26 mouse cellular contexts compared by ENCODE assay signal in genomic region chr9:65794313-65794712, GRCm38 (mm10). TPM values are rescaled to one million over a fixed set of nuclear protein-coding genes. Genes with fewer than 3 reads are reported as not detected.
DNase-seq lines count a peak whose midpoint lies in the region; ATAC-seq and TF ChIP-seq lines count a peak whose summit lies in the region.
"Had no signal": no experiment of that assay in that cellular context is flagged by ENCODE, and none has a peak within 500 bp of the region (broad histone marks: within the 10 kb centered on the region; RNA-seq: fewer than 3 reads in every experiment).

No protein-coding gene starts in this region.

- H3K27me3 ChIP-seq in hindbrain, embryonic 12.5 days: no peaks in the 10 kb centered on the region
- no peaks in the 10 kb centered on the region for H3K27me3 ChIP-seq in hindbrain, embryonic 11.5 days (ENCODE audit: control insufficient read depth, insufficient read depth, low read length)
- H3K27me3 ChIP-seq: CH12.LX; embryonic facial prominence, embryonic 15.5 days; liver, embryonic 15.5 days; neural tube, embryonic 13.5 days had no signal

- no peak overlapping the region for H3K4me2 ChIP-seq in hindbrain, embryonic 12.5 days (replicated peaks)
- no peak overlapping the region for H3K4me2 ChIP-seq in hindbrain, embryonic 11.5 days (replicated peaks; ENCODE audit: low read depth, low read length)
- H3K4me2 ChIP-seq: embryonic facial prominence, embryonic 15.5 days; heart, embryonic 11.5 days; liver, embryonic 15.5 days; neural tube, embryonic 13.5 days had no signal

- H3K9ac ChIP-seq in hindbrain, embryonic 12.5 days: no peak overlapping the region
- no peak overlapping the region for H3K9ac ChIP-seq in hindbrain, embryonic 11.5 days (ENCODE audit: low read depth, low read length)
- H3K9ac ChIP-seq: embryonic facial prominence, embryonic 15.5 days; liver, embryonic 15.5 days; neural tube, embryonic 13.5 days had no signal

- no peak for ATAC-seq in hindbrain, embryonic 12.5 days (ENCODE audit: low FRiP score)
- ATAC-seq in hindbrain, embryonic 11.5 days (ENCODE audit: low FRiP score): no peak
- no peak for ATAC-seq in erythroid progenitor cell, adult 5-6 weeks (replicated peaks; ENCODE audit: low FRiP score, poor library complexity, severe bottlenecking)
- ATAC-seq: inflammation-experienced regulatory T-cells, adult 6 months; lung, postnatal 0 days; midbrain, embryonic 16.5 days had no signal

- H3K9me3 ChIP-seq in hindbrain, embryonic 12.5 days (replicated peaks): no peaks in the 10 kb centered on the region
- no peaks in the 10 kb centered on the region for H3K9me3 ChIP-seq in hindbrain, embryonic 11.5 days (ENCODE audit: control insufficient read depth, low read length)
- H3K9me3 ChIP-seq: embryonic facial prominence, embryonic 15.5 days; G1E; liver, embryonic 15.5 days; neural tube, embryonic 13.5 days had no signal

- H3K4me3 ChIP-seq in hindbrain, embryonic 12.5 days: no peak overlapping the region
- H3K4me3 ChIP-seq in hindbrain, embryonic 11.5 days (ENCODE audit: low read depth, low read length): no peak overlapping the region
- no peak overlapping the region for H3K4me3 ChIP-seq in olfactory bulb, adult 2 months (ENCODE audit: insufficient read depth, low read depth, low read length)
- no peak overlapping the region for H3K4me3 ChIP-seq in lung, adult 2 months (replicated peaks; ENCODE audit: extremely low read depth, low read depth, low read length)
- H3K4me3 ChIP-seq: embryonic facial prominence, embryonic 15.5 days; gastrocnemius, adult 2 months; liver, embryonic 15.5 days; myocyte; neural tube, embryonic 13.5 days had no signal

- 83% methylated on average over 7 of the region's 7 CpGs for WGBS in hindbrain, embryonic 12.5 days
- 88% methylated on average over 7 of the region's 7 CpGs for WGBS in hindbrain, embryonic 11.5 days
- 28% methylated on average over 7 of the region's 7 CpGs for WGBS in olfactory bulb, adult 2 months
- 92% methylated on average over 7 of the region's 7 CpGs for WGBS in lung, adult 2 months

- no peak for TF ChIP-seq POLR2A in brain, embryonic 14.5 days (IDR thresholded peaks at IDR 0.05; ENCODE audit: borderline replicate concordance, extremely low read depth, insufficient read depth, insufficient read length, poor library complexity, severe bottlenecking)
- TF ChIP-seq POLR2A in olfactory bulb, adult 2 months (IDR thresholded peaks at IDR 0.05; ENCODE audit: insufficient read depth, low read depth, low read length): no peak
- no peak for TF ChIP-seq POLR2A in lung, adult 2 months (IDR thresholded peaks at IDR 0.05; ENCODE audit: borderline replicate concordance, extremely low read depth, low read depth, low read length)

- H3K4me1 ChIP-seq in hindbrain, embryonic 12.5 days: peaks cover 32% of the 10 kb centered on the region
- H3K4me1 ChIP-seq in hindbrain, embryonic 11.5 days (replicated peaks; ENCODE audit: control insufficient read depth, insufficient read depth, low read length): no peaks in the 10 kb centered on the region; the same call in 1 of the 2 replicates
- peaks cover 20% of the 10 kb centered on the region for H3K4me1 ChIP-seq in olfactory bulb, adult 2 months (ENCODE audit: control insufficient read depth, insufficient read depth, low read length)
- H3K4me1 ChIP-seq in lung, adult 2 months (ENCODE audit: control insufficient read depth, insufficient read depth, low read length): peaks cover 20% of the 10 kb centered on the region

- no peak for DNase-seq in hindbrain, embryonic 11.5 days (ENCODE audit: low spot score)
- DNase-seq in MN1 (ENCODE audit: low spot score): peak; percentile 46
- DNase-seq in brain, embryonic 14.5 days (ENCODE audit: low read depth): peak; percentile 56
- DNase-seq in lung, adult 2 months: no peak
- DNase-seq: B cell, adult 2 months; cerebellum, adult 8-10 months; cerebellum, postnatal 36 days; embryo, embryonic 11 days; gastrocnemius, adult 2 months; kidney, adult 8-10 months; kidney, postnatal 14 days; liver had no signal

- peaks cover 7% of the 10 kb centered on the region; the same call in 1 of the 2 replicates for H3K36me3 ChIP-seq in hindbrain, embryonic 12.5 days
- no peaks in the 10 kb centered on the region for H3K36me3 ChIP-seq in hindbrain, embryonic 11.5 days (ENCODE audit: control insufficient read depth, insufficient read depth, low read length)

- no peak for TF ChIP-seq CTCF in brain, embryonic 14.5 days (IDR thresholded peaks at IDR 0.05; ENCODE audit: borderline replicate concordance, extremely low read depth, insufficient read depth, insufficient read length)
- no peak for TF ChIP-seq CTCF in olfactory bulb, adult 2 months (IDR thresholded peaks at IDR 0.05; ENCODE audit: insufficient read depth, low read depth, low read length)
- TF ChIP-seq CTCF in lung, adult 2 months (IDR thresholded peaks at IDR 0.05; ENCODE audit: insufficient read depth, low read length): no peak

- 0 out of 2 replicates have a peak overlapping the region, but pooled peaks have one; percentile 25 for H3K27ac ChIP-seq in hindbrain, embryonic 12.5 days
- H3K27ac ChIP-seq in hindbrain, embryonic 11.5 days (ENCODE audit: low read depth, low read length): no peak overlapping the region
- peak overlapping the region; percentile 38; the same call in 1 of the 2 replicates for H3K27ac ChIP-seq in olfactory bulb, adult 2 months (ENCODE audit: insufficient read depth, low read depth, low read length)
- H3K27ac ChIP-seq: embryonic facial prominence, embryonic 15.5 days; liver, embryonic 15.5 days; macrophage had no signal

RNA-seq across cellular contexts. Expression of gene Zfp609, which starts 33.1 kb away (rescaled TPM):
- polyA plus RNA-seq in hindbrain, embryonic 12.5 days (2016; fragmentation: Nextera tagmentation; extraction: Ambion mirVana): 11.3 and 14.0 TPM in 2 replicates
- 9.2 and 12.5 TPM in 2 replicates for polyA plus RNA-seq in hindbrain, embryonic 11.5 days (2014; fragmentation: Nextera tagmentation; extraction: Ambion mirVana)
- polyA plus RNA-seq in brain, embryonic 14.5 days (2012; rRNA removed): 17.9 and 35.4 TPM in 2 replicates
- not detected in 2 replicates for polyA plus RNA-seq in olfactory bulb, adult 2 months (2012; ENCODE audit: insufficient read depth, insufficient read length, low replicate concordance, missing spikeins)
- 6.8 and 9.2 TPM in 2 replicates for total RNA-seq in erythroid progenitor cell, adult 5-6 weeks (2015; ENCODE audit: low replicate concordance)
- total RNA-seq in erythroid progenitor cell, adult 5-6 weeks (2017; ENCODE audit: low replicate concordance): 2.4 and 2.8 TPM in 2 replicates
- 8.3 and 11.7 TPM in 2 replicates for polyA plus RNA-seq in lung, adult 2 months (2012; rRNA removed)

Comparison
In these comparisons a context has a peak if more than half of its experiments do, and no peak if none do; other contexts are left out.
1. DNase-seq: peak in MN1 (single experiment) and brain, embryonic 14.5 days (single experiment); none in hindbrain, embryonic 11.5 days (single experiment) and lung, adult 2 months (single experiment).